Mouse (Mus musculus): ENCODE results near the gene Olfr1355. TPM values are rescaled to one million over a fixed set of nuclear protein-coding genes. Genes with fewer than 3 reads are reported as not detected.

The Olfr1355 gene
- not detected for total RNA-seq (2023)

DNA sequence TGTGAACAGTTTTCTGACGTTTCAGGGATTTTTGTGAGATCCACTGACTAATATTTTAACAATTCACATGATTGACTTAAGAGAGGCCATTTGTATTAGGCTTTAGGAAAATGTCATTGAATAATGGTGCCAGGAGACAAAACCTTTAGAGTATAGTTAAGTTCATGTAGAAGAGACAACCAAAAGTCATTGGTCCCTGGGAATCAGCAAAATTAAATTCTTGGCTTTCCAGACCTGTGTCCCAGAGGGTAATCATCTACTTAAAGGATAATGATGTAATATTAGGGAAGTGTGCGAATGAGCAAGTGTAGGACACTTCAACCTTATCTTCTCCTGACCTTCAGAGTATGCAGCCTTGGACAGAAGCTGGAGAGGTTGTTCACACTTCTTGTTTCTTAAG, at the start of gene Olfr1355:
Gene Olfr1355 (plus strand): TSS at position 301 of the 400 bp plus-strand sequence.

DNA sequence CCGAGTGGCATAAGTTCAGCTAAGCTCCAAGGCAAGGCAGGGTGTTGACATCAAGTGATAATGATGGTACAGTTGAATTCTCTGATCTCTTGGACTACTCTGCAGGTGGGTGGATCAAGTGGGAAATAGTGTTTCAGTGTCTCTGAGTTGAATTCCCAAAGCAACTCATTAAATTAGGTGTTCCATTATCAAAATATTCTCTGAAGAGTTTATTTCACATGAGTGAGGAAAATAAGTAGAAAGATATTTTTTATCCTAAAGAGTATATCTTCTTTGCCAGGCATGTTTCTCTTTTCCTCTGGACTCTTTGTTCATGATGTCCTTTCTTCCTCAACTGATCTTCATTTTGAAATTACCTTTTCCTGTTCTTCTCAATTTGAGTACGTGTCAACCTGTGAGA, 23.3 kb upstream of the Olfr1355 start, which contains the start of gene Olfr1356:
Gene Olfr1356 (minus strand): TSS at position 101 of the 400 bp plus-strand sequence.

DNA sequence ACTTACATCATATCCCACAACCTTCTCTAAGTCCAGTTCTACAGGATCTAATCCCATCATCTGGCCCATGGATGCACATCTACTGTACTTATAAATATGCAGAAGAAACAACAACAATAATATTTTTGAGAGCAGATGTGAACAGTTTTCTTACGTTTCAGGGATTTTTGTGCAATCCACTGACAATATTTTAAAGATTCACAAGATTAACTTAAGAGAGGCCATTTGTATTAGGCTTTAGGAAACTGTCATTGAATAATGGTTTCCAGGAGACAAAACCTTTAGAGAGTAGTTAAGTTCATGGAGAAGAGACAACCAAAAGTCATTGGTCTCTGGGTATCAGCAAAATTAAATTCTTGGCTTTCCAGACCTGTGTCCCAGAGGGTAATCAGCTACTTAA, 37.5 kb downstream of the Olfr1355 start, which contains the start of gene Olfr1354:
Gene Olfr1354 (plus strand): TSS at position 301 of the 400 bp plus-strand sequence.

Other genes starting within 250 kb of the Olfr1355 start
- not detected for gene Casp14, start 157.2 kb upstream of the Olfr1355 start, total RNA-seq (2023)
- gene Ccdc105, start 122.5 kb upstream of the Olfr1355 start, total RNA-seq (2023), result not detected
- not detected for gene Slc1a6, start 95.0 kb upstream of the Olfr1355 start, total RNA-seq (2023)
- gene Olfr1356, start 23.4 kb upstream of the Olfr1355 start, total RNA-seq (2023), result not detected
- gene Olfr1354, start 37.6 kb downstream of the Olfr1355 start, total RNA-seq (2023), result not detected
- not detected for gene Olfr8, start 75.1 kb downstream of the Olfr1355 start, total RNA-seq (2023)
- gene Olfr1353, start 87.8 kb downstream of the Olfr1355 start, total RNA-seq (2023), result not detected
- not detected for gene Olfr1352, start 105.5 kb downstream of the Olfr1355 start, total RNA-seq (2023)
- gene Olfr1351, start 136.9 kb downstream of the Olfr1355 start, total RNA-seq (2023), result not detected
- not detected for gene Olfr57, start 153.2 kb downstream of the Olfr1355 start, total RNA-seq (2023)
- gene 2610008E11Rik, start 222.1 kb downstream of the Olfr1355 start, total RNA-seq (2023), result 16.2 TPM